Mouse (Mus musculus): ENCODE results near the gene Ddx19a.
"Not testable (repeated sequence)": the region's sequence is repeated elsewhere in the genome, so short reads cannot be mapped to it uniquely, and the experiment has no call there.

Ddx19a gene

DNA sequence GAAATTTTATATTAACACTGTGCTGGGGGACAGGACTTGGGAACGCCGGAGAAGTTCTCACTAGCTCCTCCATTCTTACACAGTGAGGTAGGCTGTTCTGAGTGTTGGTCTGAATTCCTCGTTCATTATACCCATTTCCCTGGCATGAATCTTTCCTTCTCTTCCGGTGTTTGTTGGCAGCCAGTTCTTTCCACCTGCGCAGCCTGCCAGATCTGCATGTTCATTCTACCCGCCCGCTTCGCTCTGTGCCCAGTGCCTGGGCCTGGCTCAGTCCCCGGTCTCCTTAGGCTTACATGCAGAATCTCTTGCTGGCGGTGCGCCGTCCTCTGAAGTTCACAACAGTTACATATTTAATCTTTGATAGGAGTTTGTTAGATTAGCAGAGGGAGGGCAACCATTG lies 61.4 kb downstream of the Ddx19a start:
- in situ Hi-C loops (cut with MboI, MseI): no loop called here

DNA sequence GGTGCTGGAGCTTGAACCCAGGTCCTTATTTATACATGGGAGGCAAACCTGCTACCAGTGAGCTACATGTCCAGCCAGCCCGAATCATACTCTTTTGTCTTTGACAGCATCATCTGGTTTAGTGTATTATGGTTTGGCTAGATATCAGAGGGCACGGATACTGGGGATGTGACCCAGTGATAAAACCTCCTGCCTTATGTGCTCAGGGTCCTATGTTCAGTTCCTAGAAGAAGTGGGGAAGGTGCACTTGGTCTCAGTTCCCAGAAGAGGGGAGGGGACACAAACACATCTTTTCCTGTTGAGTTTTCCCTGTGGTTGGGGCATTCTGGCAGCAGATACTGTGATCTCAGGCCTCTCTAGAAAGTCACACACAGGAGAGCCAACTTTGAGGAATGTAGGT lies 64.3 kb downstream of the Ddx19a start:
- in situ Hi-C loops (cut with MboI, MseI): no loop called here

DNA sequence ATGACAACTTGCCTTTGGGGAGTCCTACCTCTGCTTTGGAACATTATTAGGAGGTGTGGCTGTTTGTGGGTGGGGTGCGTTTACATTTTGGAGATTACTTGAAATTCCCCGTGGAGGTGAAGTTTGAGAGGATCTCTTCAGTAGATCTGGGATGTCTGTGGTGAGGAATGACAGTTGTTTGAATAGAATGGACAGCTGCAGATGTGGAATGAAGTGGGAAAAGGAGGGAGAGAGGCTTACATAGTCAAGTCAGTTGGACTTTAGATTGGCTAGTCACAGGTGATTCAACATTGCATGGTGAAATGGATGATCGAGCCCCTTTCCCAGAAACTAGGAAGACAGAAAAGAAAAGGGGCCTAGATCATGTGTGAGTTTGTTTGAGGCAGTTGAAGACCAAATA lies 65.2 kb downstream of the Ddx19a start:
- in situ Hi-C loops (cut with MboI, MseI): no loop called here

DNA sequence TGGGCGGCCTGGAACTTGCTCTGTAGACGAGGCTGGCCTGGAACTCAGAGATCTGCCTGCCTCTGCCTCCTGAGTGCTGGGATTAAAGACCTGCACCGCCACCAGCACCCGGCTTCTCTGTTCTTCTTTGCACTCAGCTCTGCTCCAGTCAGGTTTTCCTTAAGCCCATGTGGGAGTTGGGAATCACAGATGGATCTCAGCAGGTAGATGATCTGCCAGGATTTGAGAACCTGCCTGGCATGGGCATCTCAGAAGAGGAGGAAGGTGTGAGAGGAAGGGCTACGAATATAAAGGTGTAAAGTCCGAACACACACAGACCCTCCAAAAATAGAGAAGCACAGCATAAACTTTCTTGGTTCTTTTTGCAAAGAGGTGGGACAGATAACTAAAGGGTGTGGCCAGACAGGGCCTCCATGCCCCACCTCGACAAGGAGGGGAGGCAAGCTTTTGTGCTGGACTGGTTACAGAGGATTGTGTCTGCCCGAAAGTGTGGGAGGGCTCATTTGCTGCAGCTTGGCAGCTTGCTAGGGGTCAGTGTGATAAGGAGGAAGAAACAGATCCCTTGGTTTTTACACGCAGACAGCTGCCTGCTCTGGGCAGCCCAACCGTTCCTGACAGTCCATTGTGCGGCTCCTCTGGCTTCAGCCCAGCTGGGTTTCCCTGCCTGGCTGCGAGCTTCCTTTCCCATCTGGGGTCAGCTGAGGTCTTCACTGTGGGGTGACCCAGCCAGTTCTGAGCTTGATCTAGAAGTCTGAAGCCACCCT lies 66.2 kb downstream of the Ddx19a start:
- in situ Hi-C loops (cut with MboI, MseI): no loop called here

DNA sequence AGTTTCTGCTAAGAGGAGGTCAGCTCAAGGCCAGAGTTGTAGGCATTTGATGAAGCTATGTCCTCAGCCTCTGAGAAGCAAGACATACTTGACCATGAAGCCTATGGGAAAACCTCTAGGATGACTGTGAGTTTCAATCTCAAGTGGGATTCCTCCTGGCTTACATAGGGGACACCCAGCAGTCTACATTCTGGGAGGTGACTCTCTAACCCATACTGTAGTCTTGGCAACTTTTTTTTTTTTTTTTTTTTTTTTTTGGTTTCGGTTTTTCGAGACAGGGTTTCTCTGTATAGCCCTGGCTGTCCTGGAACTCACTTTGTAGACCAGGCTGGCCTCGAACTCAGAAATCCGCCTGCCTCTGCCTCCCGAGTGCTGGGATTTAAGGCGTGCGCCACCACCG lies 67.9 kb downstream of the Ddx19a start:
- in situ Hi-C loops (cut with MboI, MseI): not testable (repeated sequence)

DNA sequence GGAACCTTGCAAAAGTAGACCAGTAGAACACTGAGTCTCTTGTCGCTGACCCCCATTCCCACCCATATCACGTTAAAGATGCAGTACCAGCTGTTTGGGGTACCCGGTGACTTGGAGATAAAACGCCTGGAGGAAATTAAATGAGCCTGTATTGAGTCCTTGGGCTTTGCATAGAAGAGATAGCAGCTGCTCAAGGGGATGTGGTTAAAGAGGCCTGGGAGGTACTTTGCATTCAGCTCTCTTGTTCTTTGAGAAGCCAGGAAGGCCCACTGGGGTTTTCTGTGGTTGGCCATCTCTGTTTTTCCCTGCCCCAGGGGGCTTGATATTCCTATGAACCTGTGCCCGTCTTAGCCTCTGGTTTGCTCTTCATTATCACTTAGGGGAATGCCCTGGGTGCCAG lies 68.5 kb downstream of the Ddx19a start:
- in situ Hi-C loops (cut with MboI, MseI): no loop called here

DNA sequence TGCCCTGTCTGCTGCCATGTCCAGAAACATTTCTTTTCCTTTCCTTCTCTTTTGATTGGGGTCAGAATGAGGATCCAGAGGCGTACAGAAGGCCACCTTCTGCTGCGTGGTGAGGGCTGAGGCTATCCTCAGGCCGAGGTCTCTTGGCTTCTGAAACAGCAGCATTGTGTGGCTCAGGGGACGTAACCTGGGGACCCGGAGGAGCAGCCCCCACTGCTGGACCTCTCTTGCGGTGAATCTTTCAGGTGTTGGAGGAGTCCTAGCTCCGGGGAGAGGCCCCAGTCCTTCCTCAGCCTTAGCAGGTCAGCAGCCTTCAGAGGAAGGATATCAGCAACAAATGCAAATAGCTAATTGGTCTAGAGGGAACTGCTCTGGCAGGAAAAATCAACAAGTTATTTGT lies 69.2 kb downstream of the Ddx19a start:
- in situ Hi-C loops (cut with MboI, MseI): no loop called here

DNA sequence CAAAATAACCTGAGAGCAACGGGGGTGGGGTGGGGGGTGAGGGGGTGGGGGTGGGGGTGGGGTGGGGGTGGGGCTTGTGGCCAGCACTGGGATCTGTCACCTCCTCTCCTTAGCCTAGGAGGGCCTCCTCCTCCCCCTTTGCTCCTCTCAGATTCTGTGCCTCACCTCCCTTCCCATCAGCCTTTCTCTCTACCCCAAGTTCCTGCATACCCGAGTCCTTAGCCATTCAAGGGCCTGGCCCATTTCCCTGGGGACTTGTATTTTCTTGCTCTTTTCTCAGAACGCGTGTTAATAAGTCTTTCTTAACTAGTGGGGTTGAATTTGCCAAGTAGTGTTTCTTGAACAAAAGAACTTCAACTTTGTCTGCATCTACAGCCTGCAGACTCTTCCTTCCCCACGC lies 70.9 kb downstream of the Ddx19a start:
- in situ Hi-C loops (cut with MboI, MseI): no loop called here

DNA sequence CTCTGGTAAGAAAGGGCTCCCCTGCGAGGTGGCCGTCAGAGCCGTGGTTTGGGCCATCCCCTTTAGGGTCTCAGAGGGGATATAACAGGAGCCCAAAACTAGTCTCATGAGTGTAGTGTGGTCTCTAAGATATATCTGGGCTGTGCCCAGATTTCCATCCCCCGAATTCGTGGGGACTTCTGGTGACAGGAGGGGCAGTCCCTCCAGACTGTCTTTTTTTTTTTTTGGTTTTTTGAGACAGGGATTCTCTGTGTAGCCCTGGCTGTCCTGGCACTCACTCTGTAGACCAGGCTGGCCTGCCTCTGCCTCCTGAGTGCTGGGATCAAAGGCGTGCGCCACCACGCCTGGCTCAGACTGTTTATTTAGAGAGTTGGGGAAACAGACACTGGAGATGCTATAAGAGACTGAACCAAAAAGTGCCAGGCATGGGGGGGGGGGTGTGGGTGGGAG lies 71.9 kb downstream of the Ddx19a start:
- in situ Hi-C loops (cut with MboI, MseI): no loop called here

Data from T-helper 2 cell (primary cell).